Mouse (Mus musculus): ENCODE results near the gene Ttc17.
"Not testable (repeated sequence)": the region's sequence is repeated elsewhere in the genome, so short reads cannot be mapped to it uniquely, and the experiment has no call there.

The Ttc17 gene

GRCm38 (mm10) chr2:94406083-94406957 is at the start of gene Ttc17:
Gene Ttc17 (minus strand): TSS chr2:94406689.
- peak; percentile 92 for DNase-seq (ENCODE audit: low spot score)

- DNase-seq (ENCODE audit: low spot score): no peak
These were observed 43.2 kb upstream of the Ttc17 start for GRCm38 (mm10) chr2:94449643-94450042.

- DNase-seq (ENCODE audit: low spot score): peak; percentile 39
These were observed 30.5 kb upstream of the Ttc17 start for GRCm38 (mm10) chr2:94436952-94437351.

- DNase-seq (ENCODE audit: low spot score): no peak
These were observed 29.0 kb upstream of the Ttc17 start for GRCm38 (mm10) chr2:94435481-94435880.

GRCm38 (mm10) chr2:94434833-94435232 is 28.3 kb upstream of the Ttc17 start:
- no peak for DNase-seq (ENCODE audit: low spot score)

- no peak for DNase-seq (ENCODE audit: low spot score)
These were observed 25.7 kb upstream of the Ttc17 start for GRCm38 (mm10) chr2:94432214-94432613.

GRCm38 (mm10) chr2:94428456-94428855 is 22.0 kb upstream of the Ttc17 start:
- no peak for DNase-seq (ENCODE audit: low spot score)

GRCm38 (mm10) chr2:94407441-94407840 is 952 bp upstream of the Ttc17 start:
- DNase-seq (ENCODE audit: low spot score): peak; percentile 18

- DNase-seq (ENCODE audit: low spot score): peak; percentile 36
These were observed 532 bp upstream of the Ttc17 start for GRCm38 (mm10) chr2:94407021-94407420.

- peak; percentile 58 for DNase-seq (ENCODE audit: low spot score)
These were observed 949 bp downstream of the Ttc17 start for GRCm38 (mm10) chr2:94405397-94406082.

- peak; percentile 68 for DNase-seq (ENCODE audit: low spot score)
These were observed 1.8 kb downstream of the Ttc17 start for GRCm38 (mm10) chr2:94404512-94405240.

GRCm38 (mm10) chr2:94402561-94402960 is 3.9 kb downstream of the Ttc17 start:
- DNase-seq (ENCODE audit: low spot score): peak; percentile 64

- DNase-seq (ENCODE audit: low spot score): peak; percentile 64
These were observed 4.4 kb downstream of the Ttc17 start for GRCm38 (mm10) chr2:94402096-94402495.

GRCm38 (mm10) chr2:94401006-94401405 is 5.5 kb downstream of the Ttc17 start:
- DNase-seq (ENCODE audit: low spot score): no peak

GRCm38 (mm10) chr2:94398138-94398970 is 8.1 kb downstream of the Ttc17 start:
- peak; percentile 81 for DNase-seq (ENCODE audit: low spot score)

GRCm38 (mm10) chr2:94397453-94397852 is 9.0 kb downstream of the Ttc17 start:
- no peak for DNase-seq (ENCODE audit: low spot score)

GRCm38 (mm10) chr2:94396325-94396724 is 10.2 kb downstream of the Ttc17 start:
- no peak for DNase-seq (ENCODE audit: low spot score)

- DNase-seq (ENCODE audit: low spot score): not testable (repeated sequence)
These were observed 15.4 kb downstream of the Ttc17 start for GRCm38 (mm10) chr2:94391127-94391526.

GRCm38 (mm10) chr2:94389000-94389399 is 17.5 kb downstream of the Ttc17 start:
- no peak for DNase-seq (ENCODE audit: low spot score)

GRCm38 (mm10) chr2:94387846-94388245 is 18.6 kb downstream of the Ttc17 start:
- DNase-seq (ENCODE audit: low spot score): no peak

GRCm38 (mm10) chr2:94384483-94384882 is 22.0 kb downstream of the Ttc17 start:
- not testable (repeated sequence) for DNase-seq (ENCODE audit: low spot score)
